Mouse (Mus musculus): Measurements from ENCODE around the gene Krtap6-1.
"Not testable (repeated sequence)": the region's sequence is repeated elsewhere in the genome, so short reads cannot be mapped to it uniquely, and the experiment has no call there.

Gene Krtap6-1

GRCm38 (mm10) chr16:89031399-89031798 is at the start of gene Krtap6-1:
TSS of gene Krtap6-1 (plus strand) at chr16:89031699.
- in situ Hi-C loops (cut with MboI; ENCODE audit: low sequenced_read_pairs) = not testable (repeated sequence)

- in situ Hi-C loops (cut with MboI; ENCODE audit: low sequenced_read_pairs) = no loop called here
Measured at GRCm38 (mm10) chr16:89010659-89011058, 20.8 kb upstream of the Krtap6-1 start, which contains the start of gene Krtap22-2. TSS of gene Krtap22-2 (minus strand) at chr16:89010759.

GRCm38 (mm10) chr16:89013973-89014372 is 17.5 kb upstream of the Krtap6-1 start:
- in situ Hi-C loops (cut with MboI; ENCODE audit: low sequenced_read_pairs) = no loop called here

GRCm38 (mm10) chr16:89014984-89015383 is 16.5 kb upstream of the Krtap6-1 start, which contains the start of gene Gm10229:
TSS of gene Gm10229 (plus strand) at chr16:89015284.
- in situ Hi-C loops (cut with MboI; ENCODE audit: low sequenced_read_pairs) = not testable (repeated sequence)

GRCm38 (mm10) chr16:89041372-89041771 is 9.9 kb downstream of the Krtap6-1 start, which contains the start of gene Gm10228:
TSS of gene Gm10228 (minus strand) at chr16:89041472.
- in situ Hi-C loops (cut with MboI; ENCODE audit: low sequenced_read_pairs) = not testable (repeated sequence)

- in situ Hi-C loops (cut with MboI; ENCODE audit: low sequenced_read_pairs) = no loop called here
Measured at GRCm38 (mm10) chr16:89047783-89048182, 16.3 kb downstream of the Krtap6-1 start, which contains the start of gene Krtap6-5. TSS of gene Krtap6-5 (minus strand) at chr16:89047883.

GRCm38 (mm10) chr16:89063902-89064301 is 32.4 kb downstream of the Krtap6-1 start, which contains the start of gene 1110025L11Rik:
TSS of gene 1110025L11Rik (minus strand) at chr16:89064002.
- in situ Hi-C loops (cut with MboI; ENCODE audit: low sequenced_read_pairs) = not testable (repeated sequence)

GRCm38 (mm10) chr16:89071041-89071440 is 39.5 kb downstream of the Krtap6-1 start:
- in situ Hi-C loops (cut with MboI; ENCODE audit: low sequenced_read_pairs) = not testable (repeated sequence)

Data from CH12F3 (cell line).